Mouse (Mus musculus): ENCODE data around the gene Mettl24.

Gene Mettl24

DNA sequence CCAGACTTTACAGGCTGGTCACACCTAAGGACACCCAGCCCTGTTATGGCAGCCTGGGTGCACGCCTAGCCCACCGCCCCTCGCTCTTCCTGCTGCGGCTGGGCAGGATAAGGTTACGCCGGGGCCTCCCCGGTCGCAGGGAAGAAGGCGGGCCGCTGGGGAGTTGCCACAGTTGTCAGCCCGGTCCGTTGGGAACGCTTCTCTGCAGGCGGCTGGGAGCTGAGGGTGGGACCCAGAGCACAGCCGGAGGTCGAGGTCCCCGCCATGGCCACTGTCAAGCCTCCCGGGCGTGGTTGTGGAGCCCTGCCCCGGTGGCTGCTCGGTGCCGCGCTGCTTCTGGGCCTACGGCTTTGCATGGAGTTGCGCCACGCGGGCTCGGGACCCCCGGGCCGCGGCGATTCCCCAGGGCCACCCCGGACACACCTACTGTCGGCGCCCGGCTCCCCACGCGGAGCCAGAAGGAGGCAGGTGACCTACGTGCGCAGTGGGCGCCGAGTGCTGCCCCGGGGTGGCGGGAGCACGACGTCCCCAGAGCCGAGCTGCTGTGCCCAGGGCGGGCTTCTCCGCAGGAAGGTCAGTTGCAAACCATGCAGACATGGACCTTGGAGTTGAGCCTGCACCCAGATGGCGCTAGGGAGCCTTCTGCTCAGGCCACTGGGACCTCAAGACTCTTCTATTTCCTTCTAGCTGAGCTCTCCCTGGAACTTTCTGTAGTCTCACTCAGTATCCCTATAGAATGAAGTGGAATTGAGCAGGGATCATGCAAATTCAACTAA is at the start of gene Mettl24:
Gene Mettl24 (plus strand): TSS at position 191 of the 776 bp plus-strand sequence.
- TF ChIP-seq GATA4 (IDR thresholded peaks at IDR 0.05; ENCODE audit: insufficient replicate concordance, low read length) = no peak

DNA sequence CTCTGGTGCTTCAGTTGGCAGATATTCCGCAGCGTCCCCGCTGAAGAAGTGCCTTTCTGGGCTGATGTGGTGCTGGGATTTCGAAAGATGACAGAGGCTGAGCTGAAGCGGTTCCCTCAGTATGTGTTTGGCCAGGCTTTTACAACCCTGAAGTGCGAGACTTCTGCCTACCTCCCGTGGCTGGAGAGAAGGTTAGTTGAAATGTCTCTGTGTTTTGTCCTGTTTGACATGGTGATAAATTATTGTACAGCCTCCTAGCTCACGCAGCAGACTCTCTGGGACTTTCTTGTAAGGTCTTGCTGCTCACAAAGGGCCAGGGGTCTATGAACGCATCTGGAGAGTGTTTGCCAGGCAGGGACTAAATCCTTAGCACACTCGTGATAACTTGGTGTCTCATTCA is 45.8 kb upstream of the Mettl24 start:
- TF ChIP-seq GATA4 (IDR thresholded peaks at IDR 0.05; ENCODE audit: insufficient replicate concordance, low read length) = no peak

GRCm38 (mm10) chr10:40638276-40638675 is 44.8 kb upstream of the Mettl24 start:
- no peak for TF ChIP-seq GATA4 (IDR thresholded peaks at IDR 0.05; ENCODE audit: insufficient replicate concordance, low read length)

DNA sequence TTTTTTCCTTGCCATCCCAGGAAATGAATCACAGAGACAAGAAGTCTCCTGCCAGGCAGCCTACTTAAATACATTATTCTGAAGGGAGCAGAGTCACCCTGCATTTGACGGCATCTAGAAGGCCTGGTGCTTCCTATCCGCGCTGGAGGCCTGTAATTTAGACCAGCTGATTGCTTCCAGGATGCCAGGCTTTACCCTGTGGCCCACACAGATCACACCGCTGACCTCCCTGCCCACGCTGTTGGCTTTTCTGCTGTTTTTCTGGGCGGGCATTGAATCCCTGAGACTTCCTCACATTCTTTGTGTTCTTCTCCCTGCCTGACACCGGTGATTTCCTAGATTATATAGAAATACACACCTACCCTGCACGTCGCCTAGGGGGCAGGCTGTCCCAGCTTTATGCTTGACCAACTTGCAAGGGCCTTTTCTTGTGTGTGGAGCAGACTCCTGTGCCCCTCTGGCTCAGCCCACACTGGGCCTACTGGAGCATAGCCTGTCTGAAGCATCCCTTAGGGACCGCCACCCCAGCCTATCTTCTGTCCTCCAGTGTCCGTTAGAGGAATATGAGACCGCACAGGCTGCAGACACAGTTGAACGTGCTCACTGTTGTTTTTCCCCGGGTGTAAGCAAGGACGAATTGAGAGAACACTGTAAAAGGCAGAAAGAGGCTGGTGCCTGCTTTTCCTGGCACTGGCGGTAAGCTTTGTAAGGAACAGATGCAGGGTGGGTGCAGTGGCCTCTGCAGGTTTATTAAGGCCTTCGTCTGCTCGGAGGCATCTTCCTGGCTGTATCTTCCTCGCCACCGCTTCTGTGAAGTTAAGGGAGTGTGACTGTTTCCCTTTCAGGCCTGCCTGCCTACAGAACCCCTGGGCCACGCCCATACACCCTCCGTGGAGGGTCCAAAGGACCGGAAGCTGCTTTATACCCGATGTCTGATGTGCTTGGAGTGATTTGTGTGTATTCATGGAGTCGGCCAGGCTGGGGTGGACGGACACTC is 44.0 kb upstream of the Mettl24 start:
- TF ChIP-seq GATA4 (IDR thresholded peaks at IDR 0.05; ENCODE audit: insufficient replicate concordance, low read length) = no peak

DNA sequence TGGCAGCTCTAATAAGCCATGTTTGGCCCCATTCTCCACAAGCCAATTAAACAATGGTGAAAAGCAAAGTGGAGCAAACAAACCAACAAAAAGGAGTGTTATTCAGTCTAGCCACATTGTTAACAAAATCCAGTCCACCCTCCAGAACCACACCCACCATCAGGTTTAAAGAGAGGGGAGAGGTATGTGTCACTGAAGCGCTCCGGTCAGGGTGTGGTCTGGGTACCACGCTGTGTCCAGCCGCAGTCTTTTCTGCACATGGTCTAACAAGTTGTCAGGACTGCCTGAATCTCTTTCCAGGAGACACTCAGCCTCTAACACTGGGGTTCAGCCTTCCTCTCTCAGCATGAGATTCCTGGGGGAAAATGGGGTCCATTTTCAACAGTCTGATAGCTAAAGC is 42.7 kb upstream of the Mettl24 start:
- TF ChIP-seq GATA4 (IDR thresholded peaks at IDR 0.05; ENCODE audit: insufficient replicate concordance, low read length) = no peak

DNA sequence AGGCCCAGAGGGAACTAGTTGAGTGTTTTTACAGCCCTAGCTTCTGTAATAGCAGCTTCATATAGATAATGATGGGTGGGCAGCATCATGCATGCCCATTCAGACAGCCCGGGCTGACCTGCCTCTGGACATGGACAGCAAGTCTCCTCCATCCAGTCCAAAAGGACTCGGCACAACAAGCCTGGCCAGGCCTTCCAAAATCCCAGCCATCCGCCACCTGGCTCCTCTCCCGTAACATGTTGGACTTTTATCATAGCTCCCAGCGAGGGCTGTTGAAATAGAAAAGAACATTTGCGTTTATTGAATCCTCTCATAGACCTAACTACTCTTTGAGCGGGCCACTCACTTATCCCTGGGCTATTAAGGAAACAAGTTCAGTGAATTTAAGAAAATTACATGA is 41.2 kb upstream of the Mettl24 start:
- no peak for TF ChIP-seq GATA4 (IDR thresholded peaks at IDR 0.05; ENCODE audit: insufficient replicate concordance, low read length)

- no peak for TF ChIP-seq GATA4 (IDR thresholded peaks at IDR 0.05; ENCODE audit: insufficient replicate concordance, low read length)
These were observed 40.0 kb upstream of the Mettl24 start for GRCm38 (mm10) chr10:40643126-40643525.

DNA sequence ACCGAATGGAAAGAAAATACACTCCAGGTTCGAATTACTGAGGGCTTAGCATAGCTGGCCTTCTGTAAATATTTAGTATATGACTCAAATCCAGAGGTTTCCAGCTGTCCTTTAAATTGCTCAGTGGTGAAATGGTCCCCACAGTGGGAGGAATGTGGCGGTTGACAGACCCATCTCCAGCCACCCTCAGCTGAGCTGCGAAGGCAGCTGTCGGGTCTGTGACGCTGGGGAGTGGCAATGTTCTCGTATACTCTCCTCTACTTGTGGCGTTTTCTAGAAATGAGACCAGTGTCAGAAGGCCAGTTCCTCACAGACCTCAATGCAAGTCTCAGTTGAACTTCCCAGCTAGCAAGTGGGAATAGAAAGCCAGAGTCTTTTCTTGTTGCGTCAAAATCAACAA is 38.6 kb upstream of the Mettl24 start:
- no peak for TF ChIP-seq GATA4 (IDR thresholded peaks at IDR 0.05; ENCODE audit: insufficient replicate concordance, low read length)

DNA sequence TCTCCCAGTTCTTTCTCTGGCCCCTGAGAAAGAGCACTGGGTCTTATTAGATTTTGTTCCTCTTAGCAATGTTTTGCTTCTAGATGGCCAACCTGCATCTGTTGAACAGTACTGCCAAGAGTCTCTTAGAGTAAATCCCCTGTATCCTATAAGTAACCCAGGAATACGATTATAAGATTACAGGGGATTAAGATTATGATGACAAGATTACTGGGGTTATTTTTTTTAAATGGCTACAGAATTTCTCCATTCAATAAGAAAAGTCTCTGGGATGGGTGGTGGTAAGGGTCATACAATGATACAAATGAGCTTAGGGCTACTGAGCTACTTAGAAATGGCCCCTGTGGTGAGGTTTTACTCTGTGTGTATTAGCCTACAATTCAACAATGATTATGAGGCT is 37.7 kb upstream of the Mettl24 start:
- TF ChIP-seq GATA4 (IDR thresholded peaks at IDR 0.05; ENCODE audit: insufficient replicate concordance, low read length) = no peak

DNA sequence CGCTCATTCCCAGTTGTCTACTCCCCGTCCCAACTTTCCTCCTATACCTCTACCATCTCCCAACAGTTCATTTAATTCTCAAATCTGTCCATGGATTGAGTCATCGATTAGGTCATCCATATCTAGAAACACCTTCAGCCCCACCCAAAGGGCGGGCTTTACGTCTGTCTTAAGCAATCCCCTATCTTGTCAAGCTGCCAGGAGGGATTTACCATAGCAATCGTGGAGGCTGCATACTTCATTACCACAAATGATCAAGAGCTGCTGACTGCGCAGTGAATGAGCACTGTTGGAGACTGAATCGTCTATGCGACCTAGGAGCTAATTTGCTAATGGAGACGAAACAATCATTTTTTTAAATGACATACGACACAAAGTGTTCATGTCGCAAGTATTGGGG is 34.3 kb upstream of the Mettl24 start:
- no peak for TF ChIP-seq GATA4 (IDR thresholded peaks at IDR 0.05; ENCODE audit: insufficient replicate concordance, low read length)

GRCm38 (mm10) chr10:40649634-40650033 is 33.4 kb upstream of the Mettl24 start:
- no peak for TF ChIP-seq GATA4 (IDR thresholded peaks at IDR 0.05; ENCODE audit: insufficient replicate concordance, low read length)

DNA sequence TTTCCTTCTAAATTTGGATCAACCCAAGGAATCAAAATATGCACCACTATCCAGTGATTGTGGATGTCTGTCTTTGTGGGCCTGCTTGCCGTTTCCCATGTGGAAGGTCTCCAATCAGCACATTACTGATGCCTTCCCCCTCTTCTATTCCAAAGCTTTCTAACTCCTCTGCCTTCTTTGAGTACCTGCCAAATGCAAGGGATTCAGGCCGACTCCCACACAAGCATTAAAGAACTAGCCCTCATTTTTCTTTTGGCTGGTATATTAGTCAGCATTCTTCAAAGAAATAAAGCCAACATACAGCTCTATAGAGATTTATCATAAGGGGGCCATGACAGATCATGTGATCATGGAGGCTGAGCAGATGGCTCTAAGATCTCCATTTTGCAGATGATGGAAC is 31.4 kb upstream of the Mettl24 start:
- TF ChIP-seq GATA4 (IDR thresholded peaks at IDR 0.05; ENCODE audit: insufficient replicate concordance, low read length) = no peak

GRCm38 (mm10) chr10:40665270-40665669 is 17.8 kb upstream of the Mettl24 start:
- no peak for TF ChIP-seq GATA4 (IDR thresholded peaks at IDR 0.05; ENCODE audit: insufficient replicate concordance, low read length)

GRCm38 (mm10) chr10:40666943-40667342 is 16.1 kb upstream of the Mettl24 start:
- no peak for TF ChIP-seq GATA4 (IDR thresholded peaks at IDR 0.05; ENCODE audit: insufficient replicate concordance, low read length)

GRCm38 (mm10) chr10:40668640-40669039 is 14.4 kb upstream of the Mettl24 start:
- TF ChIP-seq GATA4 (IDR thresholded peaks at IDR 0.05; ENCODE audit: insufficient replicate concordance, low read length) = no peak
